Mouse (Mus musculus) limb, embryonic 12.5 days (tissue): Measurements from ENCODE around the gene Lgr5. TPM values are rescaled to one million over a fixed set of nuclear protein-coding genes. Genes with fewer than 3 reads are reported as not detected.

ENCODE experiments used
- ATAC-seq: fragments of 200-750 bp; cut with Nextera tagmentation; 2 replicates; pipeline ENCODE4 v1.8.0; 2017; ENCODE audit warnings: low read depth, moderate TSS enrichment; ENCODE audit not compliant: insufficient number of reproducible peaks, insufficient read depth, low FRiP score, low TSS enrichment
- H3K27ac ChIP-seq: fragments of 300-500 bp; sonication (generic); 2 replicates; pipeline ENCODE4 v1.5.1; 2016; ENCODE audit warnings: mild to moderate bottlenecking, moderate library complexity
- H3K27me3 ChIP-seq: fragments of 300-500 bp; sonication (generic); 2 replicates; pipeline ENCODE4 v1.6.1; 2016; ENCODE audit warnings: mild to moderate bottlenecking, moderate library complexity
- H3K36me3 ChIP-seq: fragments of 300-500 bp; sonication (generic); 2 replicates; pipeline ENCODE4 v1.6.1; 2016; ENCODE audit warnings: mild to moderate bottlenecking, moderate library complexity
- H3K4me1 ChIP-seq: fragments of 300-500 bp; sonication (generic); replicated peaks from 2 replicates; pipeline ENCODE4 v1.6.1; 2016
- H3K4me2 ChIP-seq: fragments of 300-500 bp; sonication (generic); 2 replicates; pipeline ENCODE4 v1.6.1; 2016; ENCODE audit warnings: mild to moderate bottlenecking, moderate library complexity
- H3K4me3 ChIP-seq: fragments of 300-500 bp; sonication (generic); replicated peaks from 2 replicates; pipeline ENCODE4 v1.5.1; 2016; ENCODE audit warnings: mild to moderate bottlenecking
- H3K9ac ChIP-seq: fragments of 300-500 bp; sonication (generic); replicated peaks from 2 replicates; pipeline ENCODE4 v1.6.1; 2016; ENCODE audit warnings: mild to moderate bottlenecking, moderate library complexity
- H3K9me3 ChIP-seq: fragments of 300-500 bp; sonication (generic); 2 replicates; pipeline ENCODE4 v1.6.1; 2016; ENCODE audit warnings: mild to moderate bottlenecking, moderate library complexity
- WGBS: fragments of 180-500 bp; shearing (Covaris S2); methylation state at CpG from one replicate; pipeline ENCODE4 v1.1.7; 2016; 5-methylcytosine and 5-hydroxymethylcytosine counted together
- polyA plus RNA-seq: library from polyadenylated mRNA; unstranded; fragments of >200 nt; fragmentation: Nextera tagmentation; extraction: Ambion mirVana; gene quantifications from 2 replicates; pipeline ENCODE4 v1.2.1, GENCODE M21; 2016

Lgr5 gene
- polyA plus RNA-seq, 1 experiment from 2014 or later: 6.6 TPM

DNA sequence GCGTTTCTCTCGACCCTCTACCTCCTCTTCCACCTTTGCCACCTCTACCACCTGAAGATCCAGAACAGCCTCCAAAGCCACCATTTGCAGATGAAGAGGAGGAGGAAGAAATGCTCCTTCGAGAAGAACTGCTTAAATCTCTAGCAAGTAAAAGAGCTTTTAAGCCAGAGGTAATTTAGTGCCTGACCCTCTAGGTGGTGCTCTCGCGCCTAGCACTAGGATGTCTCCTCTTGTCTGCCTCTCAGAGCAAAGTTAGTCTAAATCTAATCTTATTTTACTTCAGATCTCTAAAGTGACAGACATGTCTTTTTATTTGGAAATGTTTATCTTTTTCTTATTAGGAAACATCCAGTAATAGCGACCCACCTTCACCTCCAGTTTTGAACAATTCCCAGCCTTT lies 181.2 kb downstream of the Lgr5 start:
- peaks cover 79% of the 10 kb centered on the region for H3K36me3 ChIP-seq
- no peak overlapping the region for H3K4me3 ChIP-seq
- ATAC-seq: no peak
- no peaks in the 10 kb centered on the region for H3K9me3 ChIP-seq
- 65% methylated on average over 6 of the region's 6 CpGs for WGBS
- H3K4me2 ChIP-seq: no peak overlapping the region
- H3K27me3 ChIP-seq: no peaks in the 10 kb centered on the region
- no peak overlapping the region for H3K9ac ChIP-seq
- no peak overlapping the region for H3K27ac ChIP-seq
- no peaks in the 10 kb centered on the region for H3K4me1 ChIP-seq

Other genes with a start within 250 kb of the Lgr5 start
- gene Tmem19, start 225.3 kb downstream of the Lgr5 start, polyA plus RNA-seq: 24.7 and 26.4 TPM in 2 replicates
- gene Thap2, start 203.3 kb downstream of the Lgr5 start, polyA plus RNA-seq: 24.5 and 30.1 TPM in 2 replicates
- 28.1 and 28.7 TPM in 2 replicates for gene Zfc3h1, start 202.8 kb downstream of the Lgr5 start, polyA plus RNA-seq
- not detected in 2 replicates for gene A930009A15Rik, start 17.8 kb downstream of the Lgr5 start, polyA plus RNA-seq
- 1.1 and 1.5 TPM in 2 replicates for gene Tspan8, start 229.1 kb upstream of the Lgr5 start, polyA plus RNA-seq